ENCODE assay signal across 8 mouse cellular contexts in genomic region chr9:50305666-50306402, GRCm38 (mm10). TPM values are rescaled to one million over a fixed set of nuclear protein-coding genes. Genes with fewer than 3 reads are reported as not detected.
DNase-seq lines count a peak whose midpoint lies in the region; ATAC-seq and TF ChIP-seq lines count a peak whose summit lies in the region.

No protein-coding gene starts in this region.

- H3K27ac ChIP-seq in testis, adult 2 months (ENCODE audit: control insufficient read depth, insufficient read depth, low read depth, low read length): no peak overlapping the region
- H3K27ac ChIP-seq in hindbrain, postnatal 0 days: peak overlapping the region; percentile 83
- H3K27ac ChIP-seq in midbrain, embryonic 11.5 days (ENCODE audit: low read depth, low read length): peak overlapping the region; percentile 17
- H3K27ac ChIP-seq in liver, postnatal 0 days (ENCODE audit: low read depth): no peak overlapping the region

- no peak for TF ChIP-seq CTCF in testis, adult 2 months (IDR thresholded peaks at IDR 0.05; ENCODE audit: control insufficient read depth, insufficient read depth, insufficient replicate concordance, low read depth, low read length)
- no peak for TF ChIP-seq CTCF in hindbrain, postnatal 0 days (IDR thresholded peaks at IDR 0.05; ENCODE audit: low read depth)
- TF ChIP-seq CTCF in liver, postnatal 0 days (IDR thresholded peaks at IDR 0.05; ENCODE audit: low read depth): no peak

- peak overlapping the region; percentile 76 for H3K4me3 ChIP-seq in testis, adult 2 months (ENCODE audit: control insufficient read depth, low read depth, low read length)
- H3K4me3 ChIP-seq in hindbrain, postnatal 0 days (ENCODE audit: low read length): no peak overlapping the region
- H3K4me3 ChIP-seq in midbrain, embryonic 11.5 days (ENCODE audit: low read depth, low read length): no peak overlapping the region
- H3K4me3 ChIP-seq in liver, postnatal 0 days (ENCODE audit: low read depth, low read length): no peak overlapping the region

- no peak for TF ChIP-seq POLR2A in testis, adult 2 months (IDR thresholded peaks at IDR 0.05; ENCODE audit: control insufficient read depth, low read depth, low read length)

- no peaks in the 10 kb centered on the region for H3K9me3 ChIP-seq in hindbrain, postnatal 0 days (ENCODE audit: low read length)
- H3K9me3 ChIP-seq in midbrain, embryonic 11.5 days (ENCODE audit: control insufficient read depth, low read length): no peaks in the 10 kb centered on the region
- no peaks in the 10 kb centered on the region for H3K9me3 ChIP-seq in liver, postnatal 0 days (ENCODE audit: low read length)

- peak; percentile 95 for ATAC-seq in hindbrain, postnatal 0 days
- peak; percentile 82; the same call in 1 of the 2 replicates for ATAC-seq in midbrain, embryonic 11.5 days (ENCODE audit: low FRiP score)
- no peak for ATAC-seq in erythroblast, adult 5-6 weeks (replicated peaks; ENCODE audit: low FRiP score, poor library complexity, severe bottlenecking)
- ATAC-seq in liver, postnatal 0 days: no peak

- TF ChIP-seq EP300 in liver, postnatal 0 days (IDR thresholded peaks at IDR 0.05; ENCODE audit: low read depth): no peak

- H3K9ac ChIP-seq in hindbrain, postnatal 0 days (replicated peaks; ENCODE audit: low read length): no peak overlapping the region
- no peak overlapping the region for H3K9ac ChIP-seq in midbrain, embryonic 11.5 days (ENCODE audit: low read length)
- H3K9ac ChIP-seq in liver, postnatal 0 days (replicated peaks): no peak overlapping the region

- WGBS in hindbrain, postnatal 0 days: 25% methylated on average over 10 of the region's 10 CpGs
- WGBS in midbrain, embryonic 11.5 days: 58% methylated on average over 10 of the region's 10 CpGs
- WGBS in liver, postnatal 0 days (ENCODE audit: insufficient replicate concordance): 67% methylated on average over 10 of the region's 10 CpGs

- H3K36me3 ChIP-seq in testis, adult 2 months (ENCODE audit: control insufficient read depth, insufficient read depth, low read length): no peaks in the 10 kb centered on the region
- no peaks in the 10 kb centered on the region for H3K36me3 ChIP-seq in hindbrain, postnatal 0 days (ENCODE audit: insufficient read depth, low read length)
- H3K36me3 ChIP-seq in midbrain, embryonic 11.5 days (ENCODE audit: control insufficient read depth, insufficient read depth, low read length): no peaks in the 10 kb centered on the region
- no peaks in the 10 kb centered on the region for H3K36me3 ChIP-seq in liver, postnatal 0 days (replicated peaks; ENCODE audit: insufficient read depth, low read length)

- H3K27me3 ChIP-seq in testis, adult 2 months (ENCODE audit: control insufficient read depth, insufficient read depth, low read length): no peaks in the 10 kb centered on the region
- H3K27me3 ChIP-seq in hindbrain, postnatal 0 days (ENCODE audit: insufficient read depth, low read length): no peaks in the 10 kb centered on the region
- no peaks in the 10 kb centered on the region for H3K27me3 ChIP-seq in midbrain, embryonic 11.5 days (ENCODE audit: control insufficient read depth, insufficient read depth, low read length)
- no peaks in the 10 kb centered on the region for H3K27me3 ChIP-seq in liver, postnatal 0 days (ENCODE audit: insufficient read depth, low read length)

- no peak overlapping the region for H3K4me2 ChIP-seq in hindbrain, postnatal 0 days (ENCODE audit: low read depth, low read length)
- H3K4me2 ChIP-seq in midbrain, embryonic 11.5 days: no peak overlapping the region
- H3K4me2 ChIP-seq in liver, postnatal 0 days (ENCODE audit: low read depth, low read length): no peak overlapping the region

- DNase-seq in testis, postnatal 10 days (ENCODE audit: low spot score): no peak
- DNase-seq in hindbrain, postnatal 0 days (ENCODE audit: low spot score): peak; percentile 83
- peak; percentile 85 for DNase-seq in midbrain, embryonic 11.5 days (ENCODE audit: low spot score, missing footprints)
- DNase-seq in telencephalon, adult 2 months (ENCODE audit: low read depth, low spot score): peak; percentile 56
- no peak for DNase-seq in liver, postnatal 0 days
- no peak for DNase-seq in gastrocnemius, adult 18-20 months (ENCODE audit: low spot score)

- H3K4me1 ChIP-seq in testis, adult 2 months (ENCODE audit: control insufficient read depth, insufficient read depth, low read length): peaks cover 6% of the 10 kb centered on the region
- peaks cover 21% of the 10 kb centered on the region for H3K4me1 ChIP-seq in hindbrain, postnatal 0 days (ENCODE audit: insufficient read depth, low read length)
- H3K4me1 ChIP-seq in midbrain, embryonic 11.5 days (ENCODE audit: control insufficient read depth, insufficient read depth, low read length): peaks cover 7% of the 10 kb centered on the region; the same call in 1 of the 2 replicates
- H3K4me1 ChIP-seq in liver, postnatal 0 days (ENCODE audit: insufficient read depth): no peaks in the 10 kb centered on the region

RNA-seq across cellular contexts. Expression of gene Rpl10-ps3, which starts 38.9 kb away (rescaled TPM):
- polyA plus RNA-seq in testis, adult 2 months (2012; rRNA removed): 5.3 and 6.6 TPM in 2 replicates
- 91.4 and 212 TPM in 2 replicates for total RNA-seq in hindbrain, postnatal 0 days (2014; rRNA removed)
- polyA plus RNA-seq in hindbrain, postnatal 0 days (2015; fragmentation: Nextera tagmentation; extraction: Ambion mirVana): 91.6 and 99.3 TPM in 2 replicates
- 164 and 172 TPM in 2 replicates for polyA plus RNA-seq in midbrain, embryonic 11.5 days (2014; fragmentation: Nextera tagmentation; extraction: Ambion mirVana)
- 286 and 303 TPM in 2 replicates for total RNA-seq in erythroblast, adult 5-6 weeks (2015; ENCODE audit: low replicate concordance)
- total RNA-seq in erythroblast, adult 5-6 weeks (2017; ENCODE audit: low replicate concordance): 66.1 and 101 TPM in 2 replicates
- polyA plus RNA-seq in liver, postnatal 0 days (2015; fragmentation: Nextera tagmentation; extraction: Ambion mirVana): 185 and 194 TPM in 2 replicates
- 100 to 1,000 TPM; 524 TPM for total RNA-seq in gastrocnemius, adult 18-20 months (2021)

Comparison
In these comparisons a context has a peak if more than half of its experiments do, and no peak if none do; other contexts are left out.
1. H3K27ac ChIP-seq: peak in hindbrain, postnatal 0 days (single experiment) and midbrain, embryonic 11.5 days (single experiment); none in testis, adult 2 months (single experiment) and liver, postnatal 0 days (single experiment).
2. DNase-seq: peak in hindbrain, postnatal 0 days (single experiment), midbrain, embryonic 11.5 days (single experiment) and telencephalon, adult 2 months (single experiment); none in testis, postnatal 10 days (single experiment), liver, postnatal 0 days (single experiment) and gastrocnemius, adult 18-20 months (single experiment).
3. ATAC-seq: peak in hindbrain, postnatal 0 days (single experiment) and midbrain, embryonic 11.5 days (single experiment); none in erythroblast, adult 5-6 weeks (single experiment) and liver, postnatal 0 days (single experiment).
4. RNA of gene Rpl10-ps3, which starts 38.9 kb away (polyA plus RNA-seq): 185 to 194 TPM in liver, postnatal 0 days, 164 to 172 TPM in midbrain, embryonic 11.5 days and 91.6 to 99.3 TPM in hindbrain, postnatal 0 days; 5.3 to 6.6 TPM in testis, adult 2 months; every median in the first group is over 10 times any median in the second.